Mouse (Mus musculus) midbrain, embryonic 12.5 days (tissue): ENCODE measurements at regions not wholly inside any gene's neighbourhood (a gene's known extent, or its start where the extent isn't known, plus 50 kb on each side); places are given as distances from the start of the nearest gene placed in this dataset.

ENCODE experiments used
- ATAC-seq: fragments of 200-750 bp; cut with Nextera tagmentation; 2 replicates; pipeline ENCODE4 v1.8.0; 2017; ENCODE audit warnings: low read depth, moderate TSS enrichment, moderate library complexity; ENCODE audit not compliant: low FRiP score
- H3K27ac ChIP-seq: fragments of 300-500 bp; sonication (generic); replicated peaks from 2 replicates; pipeline ENCODE4 v1.5.1; 2016; ENCODE audit warnings: mild to moderate bottlenecking
- H3K27me3 ChIP-seq: fragments of 300-500 bp; sonication (generic); 2 replicates; pipeline ENCODE4 v1.6.1; 2016; ENCODE audit warnings: mild to moderate bottlenecking
- H3K36me3 ChIP-seq: fragments of 300-500 bp; sonication (generic); 2 replicates; pipeline ENCODE4 v1.6.1; 2016
- H3K4me1 ChIP-seq: fragments of 300-500 bp; sonication (generic); 2 replicates; pipeline ENCODE4 v1.6.1; 2016
- H3K4me2 ChIP-seq: fragments of 300-500 bp; sonication (generic); replicated peaks from 2 replicates; pipeline ENCODE4 v1.6.1; 2016; ENCODE audit warnings: mild to moderate bottlenecking, moderate library complexity
- H3K4me3 ChIP-seq: fragments of 300-500 bp; sonication (generic); 2 replicates; pipeline ENCODE4 v1.5.1; 2016; ENCODE audit warnings: mild to moderate bottlenecking
- H3K9ac ChIP-seq: fragments of 300-500 bp; sonication (generic); replicated peaks from 2 replicates; pipeline ENCODE4 v1.6.1; 2016; ENCODE audit warnings: mild to moderate bottlenecking, moderate library complexity
- H3K9me3 ChIP-seq: fragments of 300-500 bp; sonication (generic); 2 replicates; pipeline ENCODE4 v1.6.1; 2016; ENCODE audit warnings: mild to moderate bottlenecking
- WGBS: fragments of 180-500 bp; shearing (Covaris S2); methylation state at CpG from one replicate; pipeline ENCODE4 v1.1.7; 2016; 5-methylcytosine and 5-hydroxymethylcytosine counted together

GRCm38 (mm10) chr9:52287246-52287651 lies 118.9 kb upstream of the Zc3h12c start:
- ATAC-seq, result peak; percentile 16; the same call in 1 of the 2 replicates
- WGBS, result 7% methylated on average over 10 of the region's 10 CpGs
- Histone ChIP-seq H3K4me1 (peaks cover 13% of the 10 kb centered on the region), H3K4me2 (peak overlapping the region; percentile 54), H3K27ac (no peak overlapping the region), H3K9me3 (no peaks in the 10 kb centered on the region), H3K9ac (no peak overlapping the region), H3K27me3 (peaks cover 6% of the 10 kb centered on the region; the same call in 1 of the 2 replicates), H3K36me3 (no peaks in the 10 kb centered on the region), H3K4me3 (peak overlapping the region; percentile 29)

- Histone ChIP-seq H3K36me3 (no peaks in the 10 kb centered on the region), H3K27ac (no peak overlapping the region), H3K4me3 (no peak overlapping the region), H3K9ac (no peak overlapping the region), H3K4me2 (no peak overlapping the region; the same call in 1 of the 2 replicates), H3K9me3 (no peaks in the 10 kb centered on the region), H3K4me1 (peaks cover 13% of the 10 kb centered on the region), H3K27me3 (peaks cover 6% of the 10 kb centered on the region; the same call in 1 of the 2 replicates)
- WGBS, result 18% methylated on average over 1 of the region's 1 CpGs
- ATAC-seq, result no peak
These were observed 117.7 kb upstream of the Zc3h12c start for GRCm38 (mm10) chr9:52286104-52286503.

GRCm38 (mm10) chr9:52283558-52283957 lies 115.2 kb upstream of the Zc3h12c start:
- no peaks in the 10 kb centered on the region for H3K9me3 ChIP-seq
- peaks cover 20% of the 10 kb centered on the region for H3K4me1 ChIP-seq
- WGBS, result 17% methylated on average over 2 of the region's 2 CpGs
- H3K27me3 ChIP-seq, result peaks cover 6% of the 10 kb centered on the region; the same call in 1 of the 2 replicates
- no peaks in the 10 kb centered on the region for H3K36me3 ChIP-seq
- H3K27ac ChIP-seq, result no peak overlapping the region
- H3K9ac ChIP-seq, result no peak overlapping the region
- ATAC-seq, result no peak
- H3K4me2 ChIP-seq, result no peak overlapping the region
- H3K4me3 ChIP-seq, result no peak overlapping the region

- ATAC-seq, result no peak
- Histone ChIP-seq H3K4me1 (peaks cover 30% of the 10 kb centered on the region), H3K9me3 (no peaks in the 10 kb centered on the region), H3K27ac (no peak overlapping the region), H3K9ac (no peak overlapping the region), H3K27me3 (no peaks in the 10 kb centered on the region), H3K4me2 (no peak overlapping the region), H3K4me3 (no peak overlapping the region), H3K36me3 (no peaks in the 10 kb centered on the region)
- 81% methylated on average over 5 of the region's 5 CpGs for WGBS
These were observed 112.6 kb upstream of the Zc3h12c start for GRCm38 (mm10) chr9:52280995-52281394.

- Histone ChIP-seq H3K9me3 (no peaks in the 10 kb centered on the region), H3K9ac (no peak overlapping the region), H3K27ac (no peak overlapping the region), H3K27me3 (no peaks in the 10 kb centered on the region), H3K36me3 (no peaks in the 10 kb centered on the region), H3K4me3 (no peak overlapping the region), H3K4me2 (no peak overlapping the region), H3K4me1 (peaks cover 29% of the 10 kb centered on the region)
- WGBS, result 96% methylated on average over 3 of the region's 3 CpGs
- ATAC-seq, result no peak
These were observed 112.2 kb upstream of the Zc3h12c start for GRCm38 (mm10) chr9:52280556-52280955.

- Histone ChIP-seq H3K4me2 (peak overlapping the region; percentile 1; the same call in 1 of the 2 replicates), H3K36me3 (no peaks in the 10 kb centered on the region), H3K4me3 (no peak overlapping the region), H3K27me3 (no peaks in the 10 kb centered on the region), H3K9me3 (no peaks in the 10 kb centered on the region), H3K9ac (no peak overlapping the region), H3K4me1 (peaks cover 26% of the 10 kb centered on the region), H3K27ac (peak overlapping the region; percentile 84)
- 20% methylated on average over 3 of the region's 3 CpGs for WGBS
- peak; percentile 31 for ATAC-seq
These were observed 110.3 kb upstream of the Zc3h12c start for GRCm38 (mm10) chr9:52278701-52279023.

GRCm38 (mm10) chr9:52277954-52278700 lies 109.8 kb upstream of the Zc3h12c start:
- no peaks in the 10 kb centered on the region for H3K9me3 ChIP-seq
- peak overlapping the region; percentile 84 for H3K27ac ChIP-seq
- H3K9ac ChIP-seq, result no peak overlapping the region
- peaks cover 24% of the 10 kb centered on the region for H3K4me1 ChIP-seq
- H3K4me3 ChIP-seq, result no peak overlapping the region
- 14% methylated on average over 14 of the region's 14 CpGs for WGBS
- no peaks in the 10 kb centered on the region for H3K27me3 ChIP-seq
- peak; percentile 85 for ATAC-seq
- H3K4me2 ChIP-seq, result peak overlapping the region; percentile 29
- H3K36me3 ChIP-seq, result no peaks in the 10 kb centered on the region

GRCm38 (mm10) chr9:52273994-52274393 lies 105.6 kb upstream of the Zc3h12c start:
- ATAC-seq, result no peak
- Histone ChIP-seq H3K9me3 (no peaks in the 10 kb centered on the region), H3K27me3 (no peaks in the 10 kb centered on the region), H3K36me3 (no peaks in the 10 kb centered on the region), H3K27ac (no peak overlapping the region), H3K4me1 (peaks cover 21% of the 10 kb centered on the region), H3K4me3 (no peak overlapping the region), H3K9ac (no peak overlapping the region), H3K4me2 (no peak overlapping the region)
- WGBS, result 76% methylated on average over 3 of the region's 3 CpGs

GRCm38 (mm10) chr9:52272668-52273067 lies 104.3 kb upstream of the Zc3h12c start:
- H3K36me3 ChIP-seq, result no peaks in the 10 kb centered on the region
- WGBS, result 82% methylated on average over 2 of the region's 2 CpGs

GRCm38 (mm10) chr9:52271345-52272116 lies 103.2 kb upstream of the Zc3h12c start:
- H3K27ac ChIP-seq, result no peak overlapping the region
- no peak for ATAC-seq
- no peaks in the 10 kb centered on the region for H3K9me3 ChIP-seq
- 88% methylated on average over 7 of the region's 7 CpGs for WGBS
- H3K9ac ChIP-seq, result no peak overlapping the region
- no peak overlapping the region for H3K4me3 ChIP-seq
- H3K27me3 ChIP-seq, result no peaks in the 10 kb centered on the region
- no peaks in the 10 kb centered on the region for H3K36me3 ChIP-seq
- no peaks in the 10 kb centered on the region for H3K4me1 ChIP-seq
- H3K4me2 ChIP-seq, result no peak overlapping the region

More at GRCm38 (mm10) chr9:52272668-52273067, 104.3 kb upstream of the Zc3h12c start:
- Histone ChIP-seq H3K27me3 (no peaks in the 10 kb centered on the region), H3K4me1 (peaks cover 9% of the 10 kb centered on the region), H3K9ac (no peak overlapping the region), H3K27ac (no peak overlapping the region), H3K4me2 (no peak overlapping the region), H3K9me3 (no peaks in the 10 kb centered on the region), H3K4me3 (no peak overlapping the region)
- ATAC-seq, result no peak

GRCm38 (mm10) chr9:52261538-52261937 lies 93.2 kb upstream of the Zc3h12c start:
- Histone ChIP-seq H3K36me3 (no peaks in the 10 kb centered on the region), H3K4me3 (no peak overlapping the region), H3K27ac (no peak overlapping the region), H3K4me1 (no peaks in the 10 kb centered on the region), H3K9me3 (no peaks in the 10 kb centered on the region), H3K4me2 (no peak overlapping the region), H3K9ac (no peak overlapping the region), H3K27me3 (no peaks in the 10 kb centered on the region)
- no peak for ATAC-seq
- WGBS, result 91% methylated on average over 2 of the region's 2 CpGs

- no peak overlapping the region for H3K9ac ChIP-seq
- no peak overlapping the region for H3K4me2 ChIP-seq
- no peak for ATAC-seq
- WGBS, result 73% methylated on average over 9 of the region's 9 CpGs
- H3K9me3 ChIP-seq, result no peaks in the 10 kb centered on the region
- H3K27me3 ChIP-seq, result no peaks in the 10 kb centered on the region
- no peak overlapping the region for H3K27ac ChIP-seq
- no peaks in the 10 kb centered on the region for H3K36me3 ChIP-seq
- H3K4me3 ChIP-seq, result no peak overlapping the region
- no peaks in the 10 kb centered on the region for H3K4me1 ChIP-seq
These were observed 91.1 kb upstream of the Zc3h12c start for GRCm38 (mm10) chr9:52259459-52259858.
